Mouse (Mus musculus) G1E-ER4 (cell line): ENCODE measurements around the gene Slc35c1. TPM values are rescaled to one million over a fixed set of nuclear protein-coding genes. Genes with fewer than 3 reads are reported as not detected.

Source experiments
- GATA1 ChIP-seq: IDR thresholded peaks from one replicate; pipeline ENCODE4 v1.8.0; 2012; ENCODE audit warnings: low read length, inconsistent platforms
- polyA plus RNA-seq: library from polyadenylated mRNA; stranded (reverse); fragments of >175 nt; gene quantifications from 2 replicates; pipeline ENCODE4 v1.2.3, GENCODE M21; 2012

Gene Slc35c1
- polyA plus RNA-seq, 1 experiment: 26.9 TPM

DNA sequence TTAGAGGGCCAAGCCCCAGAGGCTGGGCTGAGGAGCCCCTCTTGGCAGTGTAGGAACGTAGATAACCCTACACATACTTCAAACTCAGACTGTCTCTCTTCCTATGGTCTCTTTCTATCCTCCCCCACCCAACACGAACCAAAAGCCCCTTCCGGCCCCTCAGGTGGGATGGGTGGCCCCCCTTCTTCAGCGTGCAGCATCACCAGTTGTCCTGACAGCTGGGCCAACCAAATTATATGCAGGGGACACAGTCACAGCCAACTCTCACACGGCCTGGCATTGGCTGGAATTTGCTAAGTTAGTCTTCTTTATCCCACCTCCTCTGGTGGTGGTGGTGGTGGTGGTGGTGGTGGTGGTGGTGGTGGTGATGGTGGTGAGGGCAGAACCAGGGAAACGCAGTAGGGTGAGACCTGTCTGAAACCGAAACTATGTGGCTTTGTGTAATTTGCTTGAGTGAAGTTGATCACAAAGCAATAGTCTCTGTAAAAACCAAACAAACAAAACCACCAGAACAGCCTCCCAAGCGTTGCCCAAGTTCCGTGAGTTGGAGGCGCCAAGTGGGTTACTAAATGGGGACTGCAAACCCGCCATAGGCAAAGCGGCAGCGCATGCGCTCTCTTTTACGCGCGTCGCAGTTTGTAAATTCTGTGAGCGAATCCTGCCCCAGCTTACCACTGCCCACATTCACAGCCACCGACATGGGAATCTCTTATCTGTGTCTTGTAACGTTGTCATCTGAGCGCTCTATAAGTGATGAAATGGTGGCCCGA is 24.1 kb upstream of the Slc35c1 start:
- no peak for TF ChIP-seq GATA1

DNA sequence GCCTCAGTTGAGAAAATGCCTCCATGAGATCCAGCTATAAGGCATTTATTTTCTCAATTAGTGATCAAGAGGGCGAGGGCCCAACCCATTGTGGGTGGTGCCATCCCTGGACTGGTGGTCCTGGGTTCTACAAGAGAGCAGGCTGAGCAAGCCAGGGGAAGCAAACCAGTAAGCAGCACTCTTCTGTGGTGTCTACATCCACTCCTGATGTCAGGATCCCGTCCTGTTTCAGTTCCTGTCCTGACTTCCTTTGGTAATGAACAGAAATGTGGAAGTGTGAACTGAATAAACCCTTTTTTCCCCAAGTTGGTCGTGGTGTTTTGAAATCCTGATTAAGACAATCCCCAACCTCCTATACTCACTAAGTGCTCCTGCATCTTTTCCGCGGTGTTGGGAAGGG is 23.2 kb upstream of the Slc35c1 start:
- TF ChIP-seq GATA1: no peak

DNA sequence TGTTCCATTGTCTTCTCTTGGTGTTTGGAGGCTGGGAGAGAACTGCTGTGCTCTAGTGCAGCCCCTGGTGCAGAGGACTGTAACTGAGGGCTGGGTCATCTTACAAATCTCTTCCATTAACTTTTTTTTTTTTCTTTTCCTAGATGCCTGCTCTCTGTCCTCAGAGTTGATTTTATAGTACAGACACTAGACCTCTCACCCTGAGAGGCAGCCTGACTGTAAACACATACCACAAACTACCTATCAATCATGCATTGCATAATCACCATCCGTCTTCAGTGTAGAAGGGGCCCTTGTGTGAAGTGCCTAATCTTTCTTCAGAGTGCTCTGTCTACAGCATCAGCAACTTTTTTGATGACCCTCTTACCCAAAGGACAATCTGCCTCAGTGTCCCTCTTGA is 22.2 kb upstream of the Slc35c1 start:
- no peak for TF ChIP-seq GATA1

DNA sequence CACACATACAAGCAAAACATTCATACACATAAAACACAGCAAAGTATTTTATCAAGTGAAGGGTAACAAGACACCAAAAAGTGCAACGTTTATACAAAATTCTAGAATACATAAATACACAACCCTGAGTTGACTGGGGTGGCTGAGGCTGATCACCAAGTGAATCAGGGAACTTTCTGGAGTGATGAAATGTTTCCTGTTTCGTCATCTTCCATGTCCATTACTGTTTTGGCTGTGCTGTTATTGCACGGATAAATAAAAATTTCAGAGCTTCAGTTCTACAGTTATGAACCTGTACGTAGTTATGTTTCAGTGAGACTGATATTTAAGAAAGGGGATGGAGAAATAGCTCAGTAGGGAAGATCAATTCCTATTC is 18.0 kb upstream of the Slc35c1 start:
- no peak for TF ChIP-seq GATA1

DNA sequence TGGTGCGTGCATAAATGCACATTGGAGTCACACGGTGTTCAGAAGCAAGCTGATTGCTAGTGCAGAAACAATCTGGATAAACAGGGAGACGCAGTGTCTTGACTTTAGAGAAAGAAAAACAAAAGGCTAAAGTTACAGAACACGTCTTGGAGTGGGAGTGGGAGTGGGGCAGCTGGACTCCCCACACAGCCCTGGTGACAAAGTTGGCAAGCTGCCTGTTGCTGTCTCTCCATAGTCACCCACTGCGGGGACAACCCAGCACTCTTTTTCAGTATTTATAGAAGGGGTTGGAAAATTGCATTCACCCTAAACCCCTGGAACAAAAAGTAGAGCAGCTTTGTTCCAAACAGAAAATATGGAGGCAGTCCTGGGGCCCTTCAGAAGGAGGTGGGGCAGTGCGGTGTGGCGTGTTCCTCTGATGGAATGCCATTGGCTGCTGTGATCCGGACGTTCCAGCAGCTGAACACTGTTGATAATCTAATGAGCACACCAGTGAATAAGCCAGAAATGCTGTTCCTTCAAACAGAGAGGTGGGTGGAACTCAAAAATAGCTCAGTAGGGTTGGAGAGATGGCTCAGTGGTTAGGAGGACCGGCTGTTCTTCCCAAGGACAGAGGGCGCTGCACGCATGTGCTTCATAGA is 17.5 kb upstream of the Slc35c1 start:
- no peak for TF ChIP-seq GATA1

DNA sequence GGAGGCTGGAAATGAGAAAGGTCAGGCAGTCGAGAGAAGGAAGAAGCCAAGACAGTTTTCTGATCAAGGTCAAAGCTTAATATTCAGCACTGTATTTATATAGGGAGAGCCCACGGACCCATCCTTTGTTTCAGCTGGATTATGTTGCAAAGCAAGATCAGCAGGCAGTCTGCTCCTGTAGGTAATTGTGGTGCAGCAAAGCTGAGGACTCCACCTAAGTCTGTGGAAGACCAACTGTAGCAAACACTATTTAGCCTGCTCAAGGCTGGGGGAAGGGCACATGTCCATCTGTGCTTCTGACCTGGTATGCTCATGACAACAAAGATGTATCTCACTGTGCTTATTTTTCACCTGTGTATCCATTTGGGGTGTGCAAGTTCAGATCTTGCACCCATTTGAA is 15.4 kb upstream of the Slc35c1 start:
- TF ChIP-seq GATA1: no peak

DNA sequence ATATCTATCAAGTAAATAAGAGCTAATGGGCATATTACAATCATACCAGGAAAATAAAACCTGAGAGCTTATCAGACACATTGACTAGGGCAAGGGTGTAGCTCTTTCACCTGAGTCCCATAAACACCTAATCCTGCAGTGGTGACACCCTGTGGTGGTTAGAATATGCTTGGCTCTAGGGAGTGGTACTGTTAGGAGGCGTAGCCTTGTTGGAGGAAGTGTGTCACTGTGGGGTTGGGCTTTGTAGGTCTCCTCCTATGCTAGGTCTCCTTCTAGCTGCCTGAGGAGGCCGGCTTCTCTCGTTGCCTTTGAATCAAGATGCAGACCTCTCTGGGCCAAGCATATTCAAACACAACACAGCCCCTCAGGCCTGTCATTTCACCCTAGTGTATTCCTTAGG is 14.6 kb upstream of the Slc35c1 start:
- TF ChIP-seq GATA1: no peak

DNA sequence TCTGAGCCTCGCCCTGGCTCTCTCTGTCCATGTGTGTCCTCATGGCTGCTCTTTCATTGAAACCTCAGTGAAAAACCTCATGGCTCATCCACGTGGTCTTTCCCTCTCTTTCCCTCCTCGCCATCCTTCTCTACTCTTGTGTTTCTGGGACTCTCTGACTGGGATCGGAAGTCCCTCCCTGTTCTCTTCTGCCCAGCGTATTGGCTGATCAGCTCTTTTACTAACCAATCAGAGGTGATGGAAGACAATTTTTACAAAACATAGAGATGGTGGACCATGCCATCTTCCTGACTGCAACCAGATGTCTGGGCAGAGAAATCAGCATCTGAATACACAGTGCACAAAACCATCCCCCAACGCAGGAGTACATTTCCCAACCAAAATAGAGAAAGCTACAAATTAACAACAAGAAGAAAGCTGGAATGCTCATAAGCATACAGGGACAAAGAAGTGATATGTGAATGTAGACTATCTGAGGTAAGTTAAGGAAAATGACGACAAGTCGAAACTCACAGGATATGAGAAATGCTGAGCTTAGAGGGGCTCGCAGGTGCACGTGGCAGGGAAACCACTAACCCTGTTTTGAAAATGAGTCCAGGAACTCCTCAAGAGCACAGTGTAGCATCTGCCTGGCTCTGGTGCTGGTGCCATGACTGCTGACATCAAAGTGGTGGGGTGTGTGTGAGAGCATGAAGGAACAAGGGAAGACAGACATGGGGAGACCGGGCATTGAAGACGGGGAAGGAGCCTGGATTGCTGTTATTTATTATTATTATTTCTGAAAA is 11.7 kb upstream of the Slc35c1 start:
- no peak for TF ChIP-seq GATA1

DNA sequence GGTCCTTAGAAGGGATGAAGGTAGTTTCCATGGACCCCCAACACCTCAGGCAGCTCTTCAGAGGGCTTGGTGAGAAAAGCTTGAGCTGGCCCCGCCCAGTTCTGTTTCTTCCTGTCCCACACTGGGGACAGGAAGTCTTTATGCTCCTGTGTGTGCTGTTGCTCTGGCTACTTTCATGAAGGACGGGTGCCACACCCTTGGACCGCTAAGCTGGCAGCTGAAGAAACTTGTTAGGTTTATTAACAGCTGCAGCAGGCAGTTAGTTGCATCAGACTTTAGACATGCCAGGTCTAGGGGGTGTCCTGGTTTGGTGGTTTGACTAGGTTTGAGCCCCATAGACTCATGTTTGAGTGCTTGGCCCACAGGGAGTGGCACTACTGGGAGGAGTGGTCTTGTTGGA is 4.4 kb upstream of the Slc35c1 start:
- no peak for TF ChIP-seq GATA1

DNA sequence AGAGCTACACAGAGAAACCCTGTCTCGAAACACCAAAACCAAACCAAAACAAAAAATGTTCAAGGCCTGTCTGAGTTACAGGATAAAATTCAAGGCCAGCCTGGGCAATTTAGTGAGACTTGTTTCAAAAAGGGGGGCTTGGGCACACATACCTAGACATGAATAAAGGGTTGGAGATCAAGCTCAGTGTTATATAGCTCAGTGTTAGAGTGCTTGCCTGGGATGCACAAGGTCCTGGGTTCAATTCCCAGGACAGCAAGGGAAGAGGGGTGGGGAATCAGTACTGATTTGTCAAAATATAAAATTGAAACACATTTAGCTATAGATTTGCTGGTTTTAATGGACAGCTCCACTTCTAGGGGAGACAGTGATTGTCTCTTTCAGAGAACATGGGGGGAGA is 877 bp upstream of the Slc35c1 start:
- TF ChIP-seq GATA1: no peak

DNA sequence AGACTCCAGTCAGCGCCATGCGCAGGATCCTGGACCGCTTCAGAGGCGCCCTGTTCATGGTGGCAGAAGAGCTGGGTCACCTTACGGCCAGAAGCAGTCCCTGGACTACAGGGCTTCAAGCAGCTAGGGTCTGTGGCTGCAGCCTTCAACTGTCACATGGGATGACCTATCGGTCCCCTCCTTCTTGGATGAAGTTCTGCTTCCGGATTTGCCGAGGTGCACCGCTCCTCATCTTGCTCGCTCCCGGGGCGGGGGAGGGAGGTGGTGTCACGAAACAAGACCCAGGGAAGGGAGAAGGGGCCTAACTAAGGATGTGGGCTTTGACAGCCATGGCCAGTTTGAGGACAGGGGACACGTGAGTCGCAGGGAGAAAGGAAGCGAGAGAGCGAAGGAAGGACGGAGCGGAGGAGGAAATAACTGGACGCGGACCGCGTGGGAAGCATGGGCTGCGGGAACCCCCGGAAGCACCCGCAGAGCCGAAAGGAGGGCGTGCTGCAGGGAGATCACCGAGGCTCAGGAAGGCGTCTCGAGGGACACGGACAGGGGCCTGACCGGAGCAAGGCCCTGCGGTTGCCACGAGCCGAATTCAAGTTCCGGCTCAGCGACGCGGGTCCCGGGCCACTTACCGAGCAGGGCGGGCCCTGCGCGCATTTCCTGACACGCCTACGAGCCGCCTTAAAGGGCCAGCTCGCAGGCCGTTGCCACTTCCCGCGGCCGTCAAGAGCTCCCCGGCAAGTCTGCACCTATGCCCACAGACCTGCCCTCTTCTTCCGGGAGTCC is 1.0 kb downstream of the Slc35c1 start:
- TF ChIP-seq GATA1: no peak

DNA sequence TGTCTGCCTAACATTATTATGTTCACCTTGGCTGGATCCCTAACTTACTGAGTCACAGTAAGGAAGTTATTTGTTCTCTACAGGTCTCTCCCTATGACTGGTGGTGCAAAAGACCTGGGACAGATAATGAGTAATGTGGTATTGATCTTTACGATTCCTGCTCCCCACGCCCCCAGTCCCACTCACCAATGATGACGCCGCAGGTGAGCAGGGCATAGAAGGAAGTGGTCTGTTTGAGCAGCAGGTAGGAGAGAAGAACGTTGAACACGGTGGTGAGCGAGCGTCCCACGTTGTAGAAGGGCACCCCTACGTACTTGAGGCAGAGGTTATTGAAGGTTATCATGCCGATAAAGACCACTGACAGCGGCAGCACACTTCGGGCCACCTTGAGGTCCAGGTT is 1.9 kb downstream of the Slc35c1 start:
- no peak for TF ChIP-seq GATA1

DNA sequence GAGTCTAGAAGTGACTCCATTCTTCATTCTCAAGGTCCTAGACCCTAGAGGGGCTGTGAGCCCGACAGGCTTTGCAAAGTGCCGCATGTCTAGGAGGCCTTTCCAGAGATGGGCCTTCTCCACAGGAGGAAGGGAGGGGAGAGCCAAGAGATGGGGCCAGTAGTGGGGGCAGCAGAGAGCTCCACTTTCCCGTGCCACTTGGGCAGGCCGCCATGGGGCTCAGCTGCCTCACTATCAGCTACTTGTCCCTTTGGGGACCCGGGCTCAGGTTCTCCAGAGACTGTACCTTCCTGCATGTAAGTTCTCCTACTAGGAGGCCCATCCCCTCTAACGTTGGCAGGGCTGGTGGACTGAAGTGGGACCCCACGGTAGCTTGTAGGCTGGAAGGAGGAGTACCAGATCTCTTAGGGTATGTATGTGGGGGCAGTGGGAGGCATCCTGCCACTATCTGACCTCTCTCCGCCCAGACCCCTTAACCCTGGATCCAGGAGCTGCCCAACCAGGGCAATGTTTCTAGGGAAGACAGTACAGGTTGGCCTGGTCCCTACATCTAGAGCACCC is 3.3 kb downstream of the Slc35c1 start:
- TF ChIP-seq GATA1: no peak

DNA sequence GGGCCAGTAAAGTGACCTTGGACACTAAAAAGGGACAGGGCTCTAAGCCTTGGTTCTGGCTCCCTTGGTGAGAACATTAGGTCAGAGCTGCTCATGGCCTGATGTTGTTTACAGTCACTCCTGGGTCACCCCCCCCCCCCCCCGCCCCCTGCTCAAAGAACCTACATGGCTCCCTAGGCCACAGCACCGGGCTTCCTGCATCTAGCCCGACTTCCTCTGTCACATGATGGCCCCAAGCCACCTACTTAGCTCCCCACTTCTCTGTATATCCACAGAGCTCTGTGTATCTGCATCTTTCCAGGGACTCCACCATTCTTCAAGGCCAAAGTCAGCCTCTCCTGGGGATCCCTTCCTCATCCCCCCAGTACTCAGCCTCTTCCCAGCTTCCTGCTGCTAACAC is 4.6 kb downstream of the Slc35c1 start:
- TF ChIP-seq GATA1: no peak

DNA sequence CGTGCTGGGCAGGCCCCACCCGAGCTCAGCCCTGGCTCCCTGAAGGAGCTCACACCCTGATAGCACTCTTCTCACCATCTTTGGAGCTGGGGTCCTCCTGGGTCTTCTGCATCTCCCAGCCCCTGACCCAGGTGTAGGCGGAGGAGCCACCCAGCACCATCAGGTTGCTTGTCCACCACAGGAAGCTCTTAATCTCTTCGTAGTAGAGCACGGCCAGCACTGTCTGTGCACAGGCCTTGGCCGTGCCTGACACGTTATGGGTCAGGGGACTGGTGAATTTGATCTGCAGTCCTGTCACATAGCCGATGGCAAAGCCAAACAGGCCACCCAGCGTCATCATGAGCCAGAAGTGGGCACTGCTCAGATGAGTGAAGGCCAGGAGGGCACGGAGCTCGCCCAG is 6.2 kb downstream of the Slc35c1 start:
- TF ChIP-seq GATA1: no peak
